Mouse (Mus musculus) regulatory T cell (primary cell): ENCODE measurements around the gene Fam222b.
"Not testable (repeated sequence)": the region's sequence is repeated elsewhere in the genome, so short reads cannot be mapped to it uniquely, and the experiment has no call there.

Experiments used
- in situ Hi-C: fragments of 300-600 bp; cut with MboI, MseI; formaldehyde crosslinking; loops from one replicate; pipeline ENCODE4 v1.15.1; 2025; ENCODE audit warnings: high pct_unique_total_duplicates

Gene Fam222b

DNA sequence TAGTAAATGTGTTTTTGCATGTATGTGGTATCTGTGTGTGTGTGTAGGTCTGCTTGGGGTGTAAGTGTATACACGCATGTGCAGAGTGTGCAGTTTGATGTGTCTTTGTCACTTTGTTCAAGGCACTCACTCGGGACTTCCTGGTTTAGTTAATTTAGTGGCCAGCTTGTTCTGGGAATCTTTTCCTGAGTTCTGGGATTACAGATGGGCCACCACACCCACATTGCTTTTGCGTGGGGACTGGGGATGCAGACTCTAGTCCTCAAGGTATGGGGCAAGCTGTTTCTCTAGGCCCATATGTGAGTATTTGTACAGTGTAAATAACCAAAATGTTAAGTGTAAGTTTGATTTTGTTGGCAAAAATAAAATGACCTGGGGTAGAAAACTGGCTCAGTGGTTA lies 39.9 kb downstream of the Fam222b start:
- in situ Hi-C loops, result no loop called here

DNA sequence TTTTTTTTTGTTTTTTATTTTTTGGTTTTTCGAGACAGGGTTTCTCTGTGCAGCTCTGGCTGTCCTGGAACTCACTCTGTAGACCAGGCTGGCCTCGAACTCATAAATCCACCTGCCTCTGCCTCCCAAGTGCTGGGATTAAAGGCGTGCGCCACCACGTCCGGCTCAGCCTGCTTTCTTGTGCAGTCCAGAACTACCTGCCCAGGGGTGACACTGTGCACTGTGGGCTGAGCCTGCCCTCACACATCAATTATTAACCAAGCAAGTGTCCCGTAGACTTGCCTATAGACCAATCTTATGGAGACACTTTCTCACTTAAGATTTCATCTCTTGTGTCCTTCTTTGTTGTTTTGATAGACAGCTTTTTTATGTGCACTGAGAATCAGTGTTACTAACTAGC lies 40.9 kb downstream of the Fam222b start:
- in situ Hi-C loops, result not testable (repeated sequence)

DNA sequence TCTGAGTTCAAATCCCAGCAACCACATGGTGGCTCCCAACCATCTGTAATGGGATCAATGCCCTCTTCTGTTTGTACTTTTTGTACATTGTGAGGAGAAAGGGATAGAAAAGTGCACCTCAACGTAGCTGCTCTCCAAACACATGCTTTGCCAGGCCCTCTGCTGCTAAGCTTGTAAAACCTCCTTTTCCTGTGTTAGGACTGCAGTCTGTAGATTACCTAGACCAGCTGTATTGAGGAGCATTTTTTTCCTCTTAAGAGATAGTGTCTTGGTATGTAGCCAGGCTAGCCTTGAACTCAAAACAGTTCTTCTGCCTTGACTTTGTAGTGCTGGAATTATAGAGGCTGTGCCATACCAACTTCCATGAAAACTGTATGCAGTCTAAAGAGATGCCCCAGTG lies 41.7 kb downstream of the Fam222b start:
- in situ Hi-C loops, result no loop called here

DNA sequence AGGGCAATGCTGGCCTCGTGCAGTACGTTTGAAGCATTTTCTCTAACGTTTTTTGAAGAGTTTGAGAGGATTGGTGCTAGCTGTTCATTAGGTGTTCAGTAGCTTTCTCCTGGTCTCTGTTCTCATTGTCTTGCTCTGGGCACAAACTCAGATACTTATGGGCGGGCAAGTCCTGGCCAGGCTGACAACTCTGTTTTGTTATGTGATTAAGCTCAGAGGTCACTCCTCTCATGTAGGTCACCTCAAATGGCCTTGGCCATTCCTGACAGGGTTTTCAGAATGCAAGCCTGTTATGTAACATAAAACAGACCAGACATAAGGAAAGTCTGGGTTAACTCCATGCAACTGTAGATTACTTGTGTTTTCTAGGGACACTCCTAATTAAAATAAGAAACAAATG lies 43.1 kb downstream of the Fam222b start:
- in situ Hi-C loops, result no loop called here

DNA sequence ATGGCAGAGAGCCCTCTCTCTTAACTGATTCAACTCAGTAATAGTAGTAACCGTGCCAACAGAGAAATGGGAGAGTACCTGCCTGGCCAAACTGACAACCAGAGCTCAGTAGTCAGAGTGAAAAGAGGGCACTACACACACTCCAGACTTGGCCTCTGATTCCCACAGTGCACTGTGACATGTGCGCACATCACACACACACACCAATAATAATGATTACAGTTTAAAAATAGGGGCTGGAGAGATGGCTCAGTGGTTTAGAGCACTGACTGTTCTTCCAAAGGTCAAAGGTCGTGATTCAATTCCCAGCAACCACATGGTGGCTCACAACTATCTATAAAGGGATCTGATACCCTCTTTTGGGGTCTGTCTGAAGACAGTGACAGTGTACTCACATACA lies 43.6 kb downstream of the Fam222b start:
- in situ Hi-C loops, result no loop called here

DNA sequence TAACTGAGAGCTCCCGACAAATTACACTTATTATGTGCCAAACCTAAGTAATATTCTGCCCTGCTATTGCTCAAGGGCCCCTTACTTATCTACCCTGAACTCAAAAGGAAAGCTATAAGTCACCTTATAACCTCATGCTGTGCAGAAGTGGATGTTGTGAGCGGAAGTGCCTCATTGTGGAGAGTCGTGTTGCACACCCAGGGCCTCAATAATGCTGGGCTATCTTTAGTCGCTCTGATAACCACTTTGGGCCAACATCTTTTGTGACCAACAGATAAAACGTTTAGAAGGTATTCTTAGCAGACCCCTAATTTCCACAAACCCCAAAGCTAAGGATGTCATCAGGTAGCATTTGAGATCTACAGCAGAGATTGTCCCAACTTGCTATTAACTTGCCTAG lies 46.2 kb downstream of the Fam222b start:
- in situ Hi-C loops, result no loop called here

DNA sequence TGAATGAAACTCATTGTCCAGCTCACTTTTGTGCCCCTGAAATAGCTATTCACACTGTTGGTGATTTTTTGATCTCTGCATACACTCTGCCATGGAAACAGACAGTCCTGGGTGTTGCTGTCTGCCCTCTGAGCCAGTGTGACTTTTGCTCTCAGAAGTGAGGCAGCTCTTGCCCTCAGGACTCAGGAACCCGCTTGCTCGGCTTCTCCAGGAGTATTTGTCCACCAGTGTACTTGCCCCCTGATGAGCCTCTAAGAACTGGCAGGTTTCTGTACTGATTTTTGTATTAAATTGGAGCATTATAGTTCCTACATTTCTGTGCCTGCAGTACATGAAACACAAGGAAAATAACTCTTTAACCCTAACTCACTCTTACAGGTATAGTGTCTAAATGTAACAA lies 49.1 kb downstream of the Fam222b start:
- in situ Hi-C loops, result no loop called here

DNA sequence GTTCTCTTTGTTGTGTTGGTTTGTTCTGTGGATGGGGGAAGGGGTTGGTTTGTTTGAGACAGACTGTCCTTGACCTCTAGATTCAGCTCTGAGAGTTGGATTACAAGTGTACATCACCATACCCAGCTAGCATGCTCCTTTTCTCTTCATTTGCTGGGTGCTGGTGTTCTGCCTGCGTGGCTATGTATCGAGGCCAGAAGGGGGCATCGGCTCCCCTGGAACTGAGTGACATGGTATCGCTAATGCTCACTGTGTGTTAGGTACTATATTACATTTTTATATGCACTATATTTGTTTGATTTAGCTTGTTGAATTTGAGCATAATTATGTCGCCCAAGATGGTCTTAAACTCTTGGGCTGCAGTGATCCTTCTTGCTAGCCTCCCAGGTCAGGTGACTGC lies 51.7 kb downstream of the Fam222b start:
- in situ Hi-C loops, result loop anchor here (5.0 kb wide), 1 partner anchor 89 kb away; no protein-coding TSS in a partner anchor

DNA sequence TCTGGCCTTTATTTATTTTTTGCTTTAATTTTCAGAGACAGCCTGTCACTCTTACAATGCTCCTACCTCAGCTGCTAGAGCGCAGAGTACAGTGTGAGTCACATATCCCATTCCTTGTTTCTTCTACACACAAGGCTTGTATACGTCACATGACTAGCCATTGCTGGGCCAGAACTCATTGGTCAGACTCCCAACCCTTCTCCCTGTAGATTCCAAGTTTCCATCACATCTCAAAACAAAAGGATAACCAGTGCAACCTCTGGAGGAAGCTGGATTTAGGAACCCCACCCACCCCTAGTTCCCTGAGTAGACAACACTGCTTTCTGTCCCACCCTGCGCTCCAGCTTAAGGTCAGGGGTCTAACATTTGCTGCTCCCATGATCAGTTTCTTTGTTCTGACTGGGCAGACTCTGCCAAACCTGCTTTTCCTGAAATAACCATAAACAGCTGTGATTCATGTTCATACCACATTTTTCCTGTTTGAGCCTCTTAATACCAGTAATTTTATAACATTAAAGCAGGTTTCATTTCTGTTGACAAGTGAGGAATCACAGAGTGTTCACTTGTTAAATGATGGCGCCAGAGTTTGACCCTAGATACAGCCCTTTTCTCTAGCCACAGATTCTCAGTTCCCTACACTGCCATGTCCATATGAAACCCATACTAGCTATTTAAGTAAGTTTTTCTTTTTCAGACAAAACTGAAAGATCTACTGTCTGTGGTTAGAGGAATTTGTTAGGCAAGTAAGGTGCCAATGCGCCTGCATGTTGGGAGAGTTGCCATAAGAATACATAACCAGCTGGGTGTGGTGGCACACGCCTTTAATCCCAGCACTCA lies 52.5 kb downstream of the Fam222b start:
- in situ Hi-C loops, result loop anchor here (5.0 kb wide), 1 partner anchor 90 kb away; no protein-coding TSS in a partner anchor

DNA sequence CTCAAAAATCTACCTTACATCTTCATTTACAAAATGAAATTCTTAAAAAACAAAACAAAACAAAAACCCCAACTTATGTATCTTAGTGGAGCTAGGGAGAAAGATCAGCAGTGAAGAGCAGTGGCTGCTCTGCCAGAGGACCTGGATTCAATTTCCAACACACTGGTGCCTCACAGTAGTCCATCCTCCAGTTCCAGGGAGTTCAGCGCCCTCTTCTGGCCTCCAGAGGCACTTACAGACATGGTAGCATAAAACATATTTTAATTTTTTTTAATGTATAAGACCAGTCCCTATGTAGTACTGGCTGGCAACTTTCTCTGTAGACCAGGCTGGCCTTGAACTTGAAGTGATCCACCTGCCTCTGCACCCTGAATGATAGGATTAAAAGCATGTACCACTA lies 56.7 kb downstream of the Fam222b start:
- in situ Hi-C loops, result no loop called here

DNA sequence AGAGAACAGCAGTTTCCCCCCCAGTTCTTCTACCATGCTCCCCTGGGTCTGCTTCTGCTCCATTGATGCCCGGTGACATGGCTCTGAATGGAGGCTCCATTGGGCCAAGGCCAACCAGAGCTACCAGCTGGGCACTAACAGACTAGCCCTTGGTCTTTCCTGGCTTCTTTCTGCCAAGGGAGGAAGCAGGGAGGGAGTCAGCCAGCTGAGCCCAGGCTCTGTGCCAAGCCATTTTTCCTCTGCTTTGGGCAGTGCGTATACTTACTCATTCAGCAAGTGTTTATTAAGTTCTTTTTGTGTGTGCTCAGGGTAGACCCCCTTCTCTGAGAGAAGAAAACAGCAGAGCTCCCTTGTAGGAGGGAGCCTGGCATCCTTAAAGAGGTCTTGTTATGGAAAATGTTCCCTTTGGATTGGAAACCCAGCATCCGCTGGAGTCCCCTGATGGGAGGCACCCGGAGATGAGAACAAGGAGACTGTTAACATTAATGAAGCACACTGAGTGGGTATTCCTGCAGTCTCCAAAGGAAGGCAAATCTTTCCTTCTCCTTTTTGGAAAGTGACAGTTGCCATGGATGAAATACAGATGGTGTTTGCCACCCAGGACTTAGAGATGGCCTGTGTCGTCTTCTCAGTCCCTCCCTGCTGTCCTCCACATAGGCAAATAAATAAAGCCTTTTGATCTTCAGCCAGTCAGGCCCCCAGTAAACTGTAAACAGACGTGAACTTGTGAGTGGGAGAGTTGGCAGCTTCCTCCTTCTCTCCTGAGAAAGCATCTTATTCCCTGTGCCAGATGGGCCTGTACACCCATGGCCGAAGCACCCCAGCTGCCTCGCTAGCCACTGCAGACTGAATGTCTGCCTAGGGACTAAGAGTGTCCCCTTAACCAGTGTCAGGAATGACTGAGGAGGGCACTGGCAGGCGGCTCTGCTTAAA lies 58.1 kb downstream of the Fam222b start:
- in situ Hi-C loops, result no loop called here

DNA sequence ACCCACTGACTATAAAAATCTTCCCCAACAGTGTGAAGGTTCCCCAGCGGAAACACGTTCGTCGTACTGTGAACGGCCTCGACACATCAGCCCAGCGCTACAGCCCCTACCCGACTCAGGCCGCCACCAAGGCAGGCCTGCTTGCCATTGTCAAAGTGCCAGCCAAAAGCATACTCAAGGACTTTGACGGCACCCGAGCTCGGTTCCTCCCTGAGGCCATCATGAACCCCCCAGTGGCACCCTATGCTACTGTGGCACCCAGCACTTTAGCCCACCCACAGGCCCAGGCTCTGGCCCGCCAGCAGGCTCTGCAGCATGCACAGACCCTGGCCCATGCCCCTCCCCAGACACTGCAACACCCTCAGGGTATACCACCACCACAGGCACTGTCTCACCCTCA lies 59.3 kb downstream of the Fam222b start:
- in situ Hi-C loops, result no loop called here

DNA sequence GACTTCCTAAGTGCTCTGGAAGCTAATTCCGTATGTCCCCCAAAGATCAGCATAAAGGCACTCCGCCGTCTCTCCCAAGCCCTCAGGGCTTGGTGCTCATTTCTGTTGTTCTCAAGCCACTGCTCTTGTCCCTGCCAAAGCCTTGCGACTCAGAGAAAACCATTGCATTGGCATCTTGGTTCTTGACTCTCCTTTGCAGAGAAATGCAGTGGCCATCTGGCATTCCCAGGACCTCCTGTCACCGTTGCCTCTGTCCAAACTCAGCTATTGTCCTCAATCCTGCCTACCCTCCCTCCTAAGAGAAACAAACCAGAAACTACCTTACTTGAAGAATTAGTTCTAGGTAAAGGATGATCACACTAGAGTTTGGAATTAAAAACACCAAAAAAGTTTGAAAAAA lies 61.2 kb downstream of the Fam222b start:
- in situ Hi-C loops, result no loop called here

DNA sequence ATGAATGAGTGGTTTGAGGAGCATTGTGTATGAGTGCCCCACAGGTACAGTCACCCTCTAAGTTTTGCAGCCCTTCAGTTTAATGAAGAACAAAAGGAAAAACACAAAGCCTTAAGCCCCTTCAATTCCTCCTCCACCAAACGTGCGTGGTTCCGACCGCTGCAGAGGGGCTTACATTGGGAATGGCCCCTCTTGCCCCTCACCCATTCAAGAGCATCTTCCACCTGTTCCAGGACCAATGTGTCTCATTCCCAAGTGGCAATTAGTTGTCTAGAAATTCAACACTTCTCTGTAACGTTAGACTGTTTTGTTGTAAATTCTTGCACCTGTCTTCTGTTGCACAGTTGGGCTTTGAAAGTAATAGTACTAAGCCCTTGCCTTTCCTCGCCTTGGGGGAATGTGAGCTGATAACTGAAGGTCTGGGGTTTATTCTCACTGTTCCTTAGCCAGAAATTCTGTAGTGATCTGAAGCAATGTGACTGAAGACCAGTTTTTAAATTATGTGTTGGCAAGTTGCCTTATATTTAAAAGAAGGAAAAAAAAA lies 61.8 kb downstream of the Fam222b start:
- in situ Hi-C loops, result no loop called here

DNA sequence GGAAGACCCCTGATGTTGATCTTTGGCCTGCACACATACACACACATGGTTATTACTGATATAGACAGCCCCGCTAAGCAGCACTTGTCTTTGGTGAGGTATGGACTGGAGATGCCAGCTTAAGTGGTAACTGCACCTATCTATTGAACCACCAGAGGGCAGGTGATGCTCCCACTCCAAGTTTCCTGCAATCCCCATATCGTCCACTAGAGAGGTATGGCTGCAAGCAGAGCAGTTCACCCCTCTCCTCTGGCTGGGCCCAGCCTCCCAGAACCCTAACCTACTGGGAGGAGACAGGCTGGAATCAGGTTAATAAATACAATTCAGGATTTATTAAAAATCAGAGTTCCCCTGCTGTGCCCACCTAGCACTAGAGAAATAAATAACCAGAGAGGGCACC lies 64.6 kb downstream of the Fam222b start:
- in situ Hi-C loops, result no loop called here

DNA sequence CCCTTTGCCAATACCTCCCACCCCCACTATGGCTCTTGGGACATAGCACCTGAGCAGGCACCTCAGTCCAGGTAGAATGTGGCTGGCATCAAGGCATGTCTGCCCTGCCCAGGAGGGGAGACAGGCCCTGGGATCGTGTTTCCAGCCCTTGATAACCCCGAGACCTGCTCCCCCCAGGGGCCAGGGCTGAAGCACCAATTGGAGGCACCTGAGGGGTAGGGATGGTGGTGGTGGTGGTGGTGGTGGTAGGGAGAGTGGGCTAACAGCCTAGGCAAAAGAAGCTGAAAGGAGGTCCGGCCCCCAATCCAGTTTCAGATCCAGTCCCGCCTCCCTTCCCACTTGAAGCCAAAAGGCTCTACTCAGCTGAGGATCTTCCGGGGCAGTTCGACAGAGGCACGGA lies 65.1 kb downstream of the Fam222b start:
- in situ Hi-C loops, result no loop called here

DNA sequence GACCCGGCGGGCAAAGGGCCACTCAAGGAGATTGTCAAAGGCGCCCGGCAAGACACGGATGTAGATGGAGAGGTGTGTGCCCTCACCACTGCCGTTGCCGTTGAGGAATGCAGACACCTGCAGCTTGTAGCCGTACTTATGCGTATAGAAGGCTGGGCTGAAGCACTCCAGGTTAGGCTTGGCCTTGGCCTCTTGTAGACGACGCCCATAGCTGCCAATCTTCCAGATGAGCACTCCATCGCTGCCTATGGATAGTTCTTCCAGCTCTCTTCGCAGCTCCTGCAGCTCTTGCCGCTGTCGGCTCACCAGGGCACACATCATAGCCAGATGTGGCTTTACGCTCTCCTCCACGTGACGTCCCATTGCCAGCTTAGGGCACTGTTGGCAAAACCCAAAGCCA lies 65.7 kb downstream of the Fam222b start:
- in situ Hi-C loops, result no loop called here

DNA sequence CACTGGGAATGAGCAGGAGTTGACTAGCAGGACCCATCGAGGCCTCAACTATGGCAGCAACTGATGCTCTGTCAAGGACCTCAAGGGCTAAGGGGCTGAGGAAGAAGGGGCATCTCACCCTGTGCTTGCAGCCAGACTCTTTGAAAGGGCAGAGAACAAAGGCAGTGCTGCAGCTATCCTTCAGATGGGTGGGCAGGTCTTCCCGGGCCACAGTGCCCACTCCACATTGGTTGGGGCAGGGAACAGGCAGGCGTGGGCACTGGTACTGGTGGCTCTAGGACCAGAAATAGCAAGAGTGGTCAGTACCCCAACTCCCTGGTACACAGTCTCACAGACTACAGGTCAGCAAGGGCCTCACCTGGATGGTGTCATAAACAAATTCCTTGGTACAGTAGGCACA lies 66.2 kb downstream of the Fam222b start:
- in situ Hi-C loops, result no loop called here

DNA sequence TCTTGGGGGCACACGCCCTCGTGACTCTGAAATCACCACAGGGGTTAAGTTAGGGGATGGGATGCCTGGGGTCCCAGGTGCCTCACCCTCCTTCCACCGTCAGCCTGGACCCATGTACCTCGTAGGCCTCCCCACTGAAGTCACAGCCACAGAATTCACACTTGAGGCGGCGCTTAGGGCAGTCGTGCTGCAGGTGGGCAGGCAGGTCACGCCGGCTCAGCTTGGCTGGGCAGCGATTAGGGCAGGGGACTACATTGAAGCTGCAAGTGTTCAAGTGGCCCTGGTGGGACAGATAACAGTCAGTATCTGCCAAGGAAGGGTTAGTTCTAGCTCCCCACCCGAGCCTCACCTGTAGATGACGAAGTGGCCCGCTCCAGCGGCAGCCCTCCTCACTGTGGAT lies 66.7 kb downstream of the Fam222b start:
- in situ Hi-C loops, result no loop called here

DNA sequence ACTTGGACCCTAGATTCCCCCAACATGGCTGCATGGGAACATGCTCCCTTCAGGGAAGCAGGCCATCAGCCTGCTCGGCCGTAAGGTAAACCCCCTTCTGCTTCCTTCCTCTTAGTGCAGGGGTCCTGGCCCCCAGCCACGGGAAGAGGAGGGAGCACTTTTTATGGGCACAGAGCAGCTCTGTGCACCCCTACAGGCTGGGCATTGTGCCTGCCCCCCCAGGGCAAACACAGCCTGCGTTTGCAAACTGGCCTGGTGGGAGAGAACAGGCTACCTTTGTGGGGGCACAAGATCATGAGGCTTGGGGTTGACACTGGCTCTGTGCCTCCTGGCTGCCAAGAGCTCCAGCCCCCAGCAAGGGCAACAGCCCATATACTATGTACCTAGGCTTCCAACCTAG lies 67.5 kb downstream of the Fam222b start:
- in situ Hi-C loops, result no loop called here

DNA sequence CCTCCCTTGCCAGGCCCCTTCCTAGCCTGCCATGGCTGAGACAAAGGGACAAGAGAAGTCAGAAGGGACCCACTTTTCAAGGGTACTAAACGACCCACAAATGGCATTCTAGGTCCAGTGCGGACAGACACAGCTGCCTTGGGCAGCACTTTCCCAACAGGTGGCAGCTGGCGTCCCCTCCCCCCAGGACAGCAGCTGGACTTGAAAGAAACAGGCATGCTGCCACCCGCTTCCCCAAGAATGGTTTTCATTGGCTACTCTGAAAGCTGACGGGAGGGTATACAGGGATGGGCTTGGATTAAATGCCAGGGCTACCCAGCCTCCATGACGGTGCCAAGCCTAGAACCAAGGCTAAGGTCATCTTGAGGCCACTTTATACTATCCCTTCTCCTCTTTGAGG lies 68.0 kb downstream of the Fam222b start:
- in situ Hi-C loops, result no loop called here

DNA sequence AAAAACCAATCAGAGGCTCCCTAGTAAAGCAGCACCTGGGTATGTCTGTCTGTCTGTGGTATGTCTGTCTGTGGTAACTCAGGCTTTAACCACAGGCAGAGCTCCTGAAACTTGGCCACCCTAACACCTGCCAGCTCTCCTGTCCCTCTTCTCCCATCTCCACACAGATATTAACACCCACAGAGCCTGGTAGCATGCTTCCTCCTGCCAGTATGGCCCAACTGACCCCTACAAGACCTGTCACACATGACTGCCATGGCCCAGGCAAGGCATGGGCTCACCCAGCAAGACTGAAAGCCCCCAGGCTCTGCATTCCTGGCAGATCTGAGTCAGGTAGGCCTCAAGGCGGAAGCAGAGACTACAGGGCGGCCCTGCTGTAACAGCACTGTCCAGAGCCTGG lies 68.6 kb downstream of the Fam222b start:
- in situ Hi-C loops, result no loop called here
